Mouse (Mus musculus) heart, postnatal 0 days (tissue): ENCODE measurements around the gene Vamp1.

Experiments
- CTCF ChIP-seq: IDR thresholded peaks from 2 replicates; pipeline ENCODE4 v1.5.1; 2016; ENCODE audit warnings: antibody characterized with exemption, control low read depth, low read depth
- EP300 ChIP-seq: IDR thresholded peaks from 2 replicates; pipeline ENCODE4 v1.6.1; 2016; ENCODE audit warnings: antibody characterized with exemption, low read depth

- no peak for TF ChIP-seq EP300
- TF ChIP-seq CTCF: no peak
Observed at GRCm38 (mm10) chr6:125284751-125285150, 69.4 kb downstream of the Vamp1 start.
